Mouse (Mus musculus) frontal cortex, postnatal 14 days (tissue): ENCODE results near the gene Olfr645.

Experiments
- DNase-seq, 2 experiments: peaks; one replicate each; pipeline ENCODE4 v3.0.0; 2022; ENCODE audit warnings: low spot score in 2 of 2

The Olfr645 gene

DNA sequence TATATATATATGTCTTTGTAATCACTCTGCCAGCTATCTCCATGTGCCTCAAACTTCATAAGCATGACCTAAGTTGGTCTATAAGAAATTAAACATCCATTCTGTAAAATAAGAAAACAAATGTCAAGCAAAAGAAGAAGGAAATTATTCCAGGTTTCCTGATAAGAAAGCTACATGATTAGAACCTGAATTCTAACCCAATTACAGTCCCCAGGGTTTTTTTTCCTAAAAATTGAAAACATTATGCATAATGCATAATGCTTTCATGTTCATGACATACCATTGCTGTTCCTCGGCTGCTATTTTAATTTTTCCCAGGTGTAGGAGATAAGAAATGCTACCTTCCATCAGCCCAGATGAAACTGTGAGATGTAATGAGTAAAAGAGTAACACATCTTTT is at the start of gene Olfr645:
Gene Olfr645, minus strand, starts transcription at position 101 of the 400 bp plus-strand sequence.
- no peak for DNase-seq

DNA sequence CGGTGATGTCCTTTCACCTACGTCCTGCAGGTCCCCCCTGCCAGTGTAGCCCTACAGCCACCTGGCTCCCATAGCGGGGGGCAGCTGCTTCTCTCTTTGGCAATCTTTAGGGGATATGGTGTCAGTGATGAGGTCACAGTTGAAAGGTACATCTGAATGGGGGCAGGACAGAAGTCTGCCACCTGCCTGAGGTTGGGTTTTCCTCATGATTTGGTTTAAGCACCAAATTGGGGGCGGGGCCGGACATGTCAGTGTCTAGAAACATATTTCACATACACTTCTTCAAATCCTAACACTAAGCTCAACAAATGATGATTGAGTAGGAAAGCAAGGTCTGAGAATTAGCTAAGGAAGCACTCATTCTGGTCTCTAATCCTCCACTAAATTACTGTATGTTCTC is 44.5 kb upstream of the Olfr645 start, which contains the start of gene Ubqln5:
Gene Ubqln5, minus strand, starts transcription at position 101 of the 400 bp plus-strand sequence.
- DNase-seq = no peak

DNA sequence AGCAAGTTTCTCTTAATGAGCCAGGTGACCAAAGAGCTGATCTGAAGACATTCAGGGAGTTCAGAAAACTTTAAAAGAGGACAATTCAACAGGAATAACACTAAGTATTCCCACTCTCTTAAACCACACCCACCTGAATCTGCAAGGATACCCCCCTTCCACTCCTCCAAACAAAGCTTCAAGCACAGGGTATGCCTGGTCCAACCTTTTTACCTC is 19.4 kb upstream of the Olfr645 start, which contains the start of gene Olfr646:
Gene Olfr646, plus strand, starts transcription at position 117 of the 216 bp plus-strand sequence.
- no peak for DNase-seq

DNA sequence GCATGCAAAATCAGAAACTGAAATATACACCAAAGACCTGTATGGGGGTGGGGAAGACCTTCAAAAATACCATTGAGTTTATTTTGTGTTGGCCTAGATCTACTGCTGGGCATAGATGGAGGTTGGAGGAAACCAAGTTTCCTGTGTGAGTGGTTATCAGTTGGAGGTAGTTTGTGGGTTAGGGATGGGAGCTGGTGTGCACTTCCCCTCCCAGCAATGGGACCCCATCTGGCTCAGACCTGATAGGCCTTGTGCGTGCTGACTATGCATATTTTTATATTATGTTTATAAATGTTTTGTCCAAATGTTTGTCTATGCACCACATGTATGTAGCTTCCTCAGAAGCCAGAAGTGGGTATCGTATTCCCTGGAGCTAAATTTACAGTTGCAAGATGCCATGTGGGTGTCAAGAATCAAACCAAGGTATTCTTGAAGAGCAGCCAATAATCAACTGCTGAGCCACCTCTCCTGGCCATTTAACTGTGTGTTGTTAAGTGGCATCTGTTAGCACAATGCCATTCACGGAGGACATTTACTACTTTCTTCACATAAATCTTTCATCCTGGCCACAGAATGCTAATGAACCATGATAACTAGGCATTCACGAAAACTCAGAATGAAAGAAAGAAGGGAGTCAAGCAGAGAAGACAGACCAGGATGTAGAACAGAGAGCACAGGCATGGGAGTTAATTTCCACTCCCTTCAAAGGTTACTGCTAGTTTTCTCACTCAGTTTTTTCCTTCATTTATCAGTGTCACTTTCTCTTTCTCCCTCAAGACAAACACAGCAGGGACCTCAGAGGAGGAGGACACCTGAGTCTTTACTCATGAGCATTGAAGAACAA is 18.9 kb upstream of the Olfr645 start:
- no peak for DNase-seq

DNA sequence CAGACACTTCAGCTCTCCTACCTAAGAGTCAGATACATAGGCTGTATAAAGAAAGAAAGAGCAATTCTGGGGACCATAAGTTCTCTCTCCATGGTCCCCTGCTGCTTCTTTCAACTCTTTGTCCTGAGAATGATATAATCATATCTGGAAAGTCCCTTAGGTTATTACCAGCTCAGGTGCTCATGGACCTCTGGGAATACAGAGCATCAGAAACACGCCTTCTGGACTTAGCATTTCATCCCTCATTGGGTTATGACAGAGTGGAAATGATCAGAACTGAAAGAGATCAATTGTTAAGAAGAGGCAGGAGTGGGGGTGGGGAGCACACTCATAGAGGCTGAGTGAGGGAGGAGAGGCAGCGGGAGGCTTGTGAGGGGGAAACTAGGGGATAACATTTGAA is 13.5 kb downstream of the Olfr645 start, which contains the start of gene Olfr644:
Gene Olfr644, minus strand, starts transcription at position 101 of the 400 bp plus-strand sequence.
- DNase-seq = no peak

DNA sequence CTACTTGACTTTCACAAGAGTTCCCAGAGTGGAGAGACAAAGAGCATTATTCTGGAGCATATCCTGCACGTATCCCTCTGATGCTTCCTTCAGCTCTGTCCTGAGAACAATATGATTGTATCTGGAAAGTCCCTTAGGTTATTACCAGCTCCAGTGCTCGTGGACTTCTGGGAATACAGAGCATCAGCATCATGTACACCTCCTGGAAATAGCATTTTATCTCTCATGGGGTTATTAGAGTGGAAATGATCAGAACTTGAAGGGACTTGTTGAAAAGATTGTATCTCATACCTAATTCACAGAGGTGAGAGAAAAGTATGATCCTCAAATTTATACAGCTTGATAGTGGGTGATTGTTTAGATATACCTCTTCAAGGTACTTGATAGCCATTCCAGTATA is 23.9 kb downstream of the Olfr645 start, which contains the start of gene 4930516K23Rik:
Gene 4930516K23Rik, minus strand, starts transcription at position 101 of the 400 bp plus-strand sequence.
- no peak for DNase-seq

DNA sequence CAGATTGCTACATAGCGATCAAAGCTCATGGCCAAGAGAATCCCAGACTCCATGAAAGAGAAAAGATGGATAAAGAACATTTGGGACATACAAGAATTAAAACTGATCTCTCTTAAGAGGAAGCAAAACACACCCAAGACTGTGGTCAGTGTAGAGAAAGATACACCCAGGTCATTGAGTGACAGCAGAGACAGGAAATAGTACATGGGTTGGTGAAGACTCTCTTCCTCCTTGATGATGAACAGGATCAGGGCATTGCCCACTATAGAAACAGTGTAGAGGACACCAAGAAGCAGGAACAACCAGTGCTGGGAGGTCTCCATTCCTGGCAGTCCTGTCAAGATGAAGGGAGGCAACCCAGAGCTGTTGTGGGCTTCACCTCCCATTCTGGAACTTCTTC is 26.1 kb downstream of the Olfr645 start:
- no peak for DNase-seq

DNA sequence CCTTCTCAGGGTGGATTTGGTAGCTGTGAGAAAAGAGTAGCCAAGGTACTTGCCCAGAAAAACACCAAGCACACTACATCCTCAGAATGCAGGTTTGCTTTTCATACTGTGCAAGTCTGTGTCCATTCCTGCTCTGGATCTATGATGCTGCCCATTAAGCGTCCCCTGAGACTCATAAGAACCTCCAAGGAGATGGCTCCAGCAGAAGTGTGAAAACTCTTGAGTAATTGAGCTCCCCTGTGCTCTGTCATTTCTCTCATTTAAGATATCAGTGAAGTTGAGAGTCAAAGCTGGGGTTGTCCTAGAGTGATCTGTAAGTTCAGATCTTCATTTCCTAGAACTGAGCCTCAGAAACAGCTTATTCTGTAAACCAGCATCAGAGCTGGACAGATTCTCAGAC is 32.7 kb downstream of the Olfr645 start, which contains the start of gene Olfr642:
Gene Olfr642, minus strand, starts transcription at position 101 of the 400 bp plus-strand sequence.
- no peak for DNase-seq

DNA sequence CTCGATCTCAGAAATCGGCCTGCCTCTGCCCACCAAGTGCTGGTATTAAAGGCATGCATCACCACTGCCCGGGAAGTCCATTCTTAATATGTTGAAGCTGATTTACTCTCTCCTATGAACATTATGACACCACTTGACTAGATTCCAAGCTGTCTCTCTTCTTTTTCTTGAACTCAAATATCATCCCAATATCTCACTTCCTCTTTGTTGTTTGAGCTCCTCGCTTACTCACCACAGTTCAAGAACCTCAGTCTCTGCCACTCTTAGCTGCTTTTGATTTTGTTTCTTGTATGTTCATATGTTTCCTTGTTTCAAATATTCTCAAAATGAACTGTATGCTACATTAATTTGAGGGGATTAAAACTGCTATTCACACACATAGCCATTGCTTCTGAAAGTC is 34.5 kb downstream of the Olfr645 start:
- DNase-seq = no peak

DNA sequence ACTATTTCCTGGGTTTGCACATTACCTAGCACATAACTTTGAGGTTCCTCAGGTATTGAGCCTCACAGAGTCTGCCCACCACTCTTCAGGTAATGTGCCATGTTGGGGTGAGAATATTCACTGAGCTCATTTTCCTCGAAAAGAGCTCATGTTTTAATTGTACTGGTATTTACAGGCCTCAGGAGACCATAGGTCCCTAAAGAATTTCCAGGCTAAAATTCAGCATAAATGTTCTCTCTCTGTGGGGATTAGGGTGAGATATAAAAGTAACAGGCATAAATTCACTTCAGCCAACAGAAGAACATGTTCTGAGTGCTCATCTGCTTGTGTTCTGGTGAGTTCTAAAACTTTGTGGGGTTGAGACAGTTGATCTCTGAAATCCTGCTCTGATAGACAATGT is 50.1 kb downstream of the Olfr645 start, which contains the start of gene Olfr641:
Gene Olfr641, plus strand, starts transcription at position 301 of the 400 bp plus-strand sequence.
- DNase-seq = no peak
